Mouse (Mus musculus): ENCODE measurements around the gene Chrnb4.

DNA sequence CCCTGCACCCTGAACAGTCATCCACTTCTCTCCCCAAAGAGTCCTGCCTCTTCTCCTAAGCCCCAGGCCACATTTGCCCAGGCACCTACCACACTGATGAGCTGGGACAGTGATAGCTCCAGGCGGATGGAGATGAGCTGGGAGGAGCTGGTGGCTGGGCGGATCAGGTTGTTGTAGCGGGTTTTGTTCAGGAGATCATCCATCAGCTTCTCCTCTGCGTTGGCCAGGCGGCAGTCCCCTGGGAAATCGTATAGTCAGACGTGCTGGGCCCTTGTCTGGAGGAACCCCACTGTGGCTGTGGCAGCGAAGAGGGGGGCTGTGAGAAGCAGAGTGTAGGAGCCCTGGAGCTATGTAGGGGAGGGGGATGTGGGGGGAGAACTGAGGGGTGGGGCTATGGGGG lies 4.9 kb downstream of the Chrnb4 start:
- TF ChIP-seq CTCF (conservative IDR thresholded peaks at IDR 0.05 in 1 of 2, IDR thresholded peaks at IDR 0.05 in 1 of 2; ENCODE audit: low read depth in 2 of 2, low read length in 2 of 2) (no peak), ZMIZ1 (IDR thresholded peaks at IDR 0.05; ENCODE audit: low read depth, low read length) (no peak), USF1 (IDR thresholded peaks at IDR 0.05; ENCODE audit: low read depth, low read length) (no peak), NRF1 (IDR thresholded peaks at IDR 0.05; ENCODE audit: low read depth, low read length) (no peak), POLR2A (IDR thresholded peaks at IDR 0.05; ENCODE audit: low read depth, low read length) (no peak), EP300 (IDR thresholded peaks at IDR 0.05; ENCODE audit: low read length) (no peak), SMC3 (IDR thresholded peaks at IDR 0.05; ENCODE audit: low read depth, low read length) (no peak), CHD2 (IDR thresholded peaks at IDR 0.05; ENCODE audit: low read length) (no peak), USF2 (conservative IDR thresholded peaks at IDR 0.05; ENCODE audit: low read depth, low read length) (no peak), RAD21 (IDR thresholded peaks at IDR 0.05; ENCODE audit: low read depth, low read length) (no peak), MAFK (IDR thresholded peaks at IDR 0.05; ENCODE audit: insufficient replicate concordance, low read length) (no peak), ZNF384 (IDR thresholded peaks at IDR 0.05; ENCODE audit: low read depth, low read length) (no peak), PAX5 (IDR thresholded peaks at IDR 0.05; ENCODE audit: low read length) (no peak)

All from CH12.LX (cell line).